Mouse (Mus musculus) embryonic facial prominence, embryonic 14.5 days (tissue): ENCODE measurements around the gene Pvalb. TPM values are rescaled to one million over a fixed set of nuclear protein-coding genes. Genes with fewer than 3 reads are reported as not detected.

Experiments used
- ATAC-seq: fragments of 200-750 bp; cut with Nextera tagmentation; 2 replicates; pipeline ENCODE4 v1.8.0; 2017; ENCODE audit warnings: low read depth, moderate number of reproducible peaks, moderate TSS enrichment
- DNase-seq: peaks from one replicate; pipeline ENCODE4 v3.0.0-alpha.2; 2015; ENCODE audit warnings: low spot score
- H3K27ac ChIP-seq: fragments of 300-500 bp; sonication (generic); replicated peaks from 2 replicates; pipeline ENCODE4 v1.5.1; 2014; ENCODE audit warnings: low read depth, mild to moderate bottlenecking, low read length, moderate library complexity
- H3K27me3 ChIP-seq: fragments of 300-500 bp; sonication (generic); replicated peaks from 2 replicates; pipeline ENCODE4 v1.6.1; 2014; ENCODE audit warnings: low read length; ENCODE audit not compliant: control insufficient read depth, insufficient read depth
- H3K36me3 ChIP-seq: fragments of 300-500 bp; sonication (generic); 2 replicates; pipeline ENCODE4 v1.6.1; 2014; ENCODE audit warnings: low read length, mixed read lengths; ENCODE audit not compliant: control insufficient read depth, insufficient read depth
- H3K4me1 ChIP-seq: fragments of 300-500 bp; sonication (generic); 2 replicates; pipeline ENCODE4 v1.6.1; 2014; ENCODE audit warnings: antibody characterized with exemption, low read length; ENCODE audit not compliant: control insufficient read depth, insufficient read depth
- H3K4me2 ChIP-seq: fragments of 300-500 bp; sonication (generic); 2 replicates; pipeline ENCODE4 v1.6.1; 2014; ENCODE audit warnings: low read depth, mild to moderate bottlenecking, low read length, moderate library complexity, mixed read lengths
- H3K4me3 ChIP-seq: fragments of 300-500 bp; sonication (generic); 2 replicates; pipeline ENCODE4 v1.5.1; 2014; ENCODE audit warnings: low read depth, mild to moderate bottlenecking, low read length
- H3K9ac ChIP-seq: fragments of 300-500 bp; sonication (generic); 2 replicates; pipeline ENCODE4 v1.6.1; 2014; ENCODE audit warnings: low read depth, mild to moderate bottlenecking, low read length, moderate library complexity, mixed read lengths
- H3K9me3 ChIP-seq: fragments of 300-500 bp; sonication (generic); 2 replicates; pipeline ENCODE4 v1.6.1; 2016; ENCODE audit warnings: low read length; ENCODE audit not compliant: control insufficient read depth
- WGBS: fragments of 180-500 bp; shearing (Covaris S2); extraction: QIAGEN DNeasy Blood & Tissue Kit; methylation state at CpG from one replicate; pipeline ENCODE4 v1.1.7; 2014; 5-methylcytosine and 5-hydroxymethylcytosine counted together
- polyA plus RNA-seq: library from polyadenylated mRNA; unstranded; fragments of >200 nt; fragmentation: Nextera tagmentation; extraction: Ambion mirVana; gene quantifications from 2 replicates; pipeline ENCODE4 v1.2.1, GENCODE M21; 2014

The Pvalb gene
- polyA plus RNA-seq, 1 experiment from 2014 or later = 3.4 TPM

DNA sequence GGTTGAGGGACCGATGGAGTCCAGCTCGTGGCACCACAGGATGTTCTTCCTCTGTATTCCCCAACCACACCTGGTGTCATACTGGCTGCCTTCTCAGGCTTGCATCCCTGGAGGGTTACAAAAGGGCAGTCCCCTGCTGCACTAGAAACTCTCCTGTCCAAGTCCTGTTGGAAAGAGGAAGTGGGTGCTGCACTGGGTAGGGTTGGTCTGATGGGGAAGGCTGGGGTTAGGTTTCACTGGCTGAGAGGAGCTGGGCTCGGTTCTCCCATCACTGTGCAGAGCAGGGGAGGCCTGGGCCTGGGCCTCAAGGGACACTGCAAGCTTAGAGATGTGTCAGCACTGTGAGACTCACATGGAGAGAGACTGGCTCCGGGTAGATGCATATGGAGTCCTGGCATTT, 4.0 kb upstream of the Pvalb start:
- Histone ChIP-seq H3K4me1 (no peaks in the 10 kb centered on the region), H3K27ac (no peak overlapping the region), H3K4me2 (no peak overlapping the region), H3K9me3 (0 out of 2 replicates have a peak, but pooled peaks cover 3% of the 10 kb centered on the region), H3K27me3 (peaks cover 5% of the 10 kb centered on the region), H3K9ac (no peak overlapping the region), H3K36me3 (no peaks in the 10 kb centered on the region), H3K4me3 (no peak overlapping the region)
- 75% methylated on average over 4 of the region's 4 CpGs for WGBS
- ATAC-seq = no peak
- DNase-seq = no peak

DNA sequence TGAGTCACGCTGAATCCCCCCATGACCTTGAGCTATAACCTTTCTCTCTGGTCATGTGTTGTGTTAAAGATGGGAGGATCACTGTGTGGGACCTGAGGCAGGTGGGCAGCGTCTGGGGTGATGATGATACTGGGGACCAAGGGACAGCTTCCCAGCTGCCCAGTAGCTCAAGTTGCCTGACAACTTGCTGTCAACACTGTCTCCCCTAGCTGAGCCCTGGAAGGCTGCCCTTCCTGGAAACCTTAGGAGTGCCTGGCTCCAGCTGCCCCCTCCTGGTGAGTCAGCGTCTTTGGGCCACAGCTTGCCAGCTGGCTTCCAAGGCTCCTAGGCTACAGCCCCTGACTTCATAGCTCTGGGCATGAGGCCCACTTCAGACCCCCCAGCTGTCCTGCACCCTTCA, 1.0 kb downstream of the Pvalb start:
- Histone ChIP-seq H3K9me3 (0 out of 2 replicates have a peak, but pooled peaks cover 3% of the 10 kb centered on the region), H3K27me3 (peaks cover 32% of the 10 kb centered on the region), H3K27ac (no peak overlapping the region), H3K4me3 (no peak overlapping the region), H3K4me2 (no peak overlapping the region), H3K4me1 (peaks cover 9% of the 10 kb centered on the region), H3K9ac (no peak overlapping the region), H3K36me3 (no peaks in the 10 kb centered on the region)
- peak; percentile 44; the same call in 1 of the 2 replicates for ATAC-seq
- 38% methylated on average over 3 of the region's 3 CpGs for WGBS
- DNase-seq = peak; percentile 61

DNA sequence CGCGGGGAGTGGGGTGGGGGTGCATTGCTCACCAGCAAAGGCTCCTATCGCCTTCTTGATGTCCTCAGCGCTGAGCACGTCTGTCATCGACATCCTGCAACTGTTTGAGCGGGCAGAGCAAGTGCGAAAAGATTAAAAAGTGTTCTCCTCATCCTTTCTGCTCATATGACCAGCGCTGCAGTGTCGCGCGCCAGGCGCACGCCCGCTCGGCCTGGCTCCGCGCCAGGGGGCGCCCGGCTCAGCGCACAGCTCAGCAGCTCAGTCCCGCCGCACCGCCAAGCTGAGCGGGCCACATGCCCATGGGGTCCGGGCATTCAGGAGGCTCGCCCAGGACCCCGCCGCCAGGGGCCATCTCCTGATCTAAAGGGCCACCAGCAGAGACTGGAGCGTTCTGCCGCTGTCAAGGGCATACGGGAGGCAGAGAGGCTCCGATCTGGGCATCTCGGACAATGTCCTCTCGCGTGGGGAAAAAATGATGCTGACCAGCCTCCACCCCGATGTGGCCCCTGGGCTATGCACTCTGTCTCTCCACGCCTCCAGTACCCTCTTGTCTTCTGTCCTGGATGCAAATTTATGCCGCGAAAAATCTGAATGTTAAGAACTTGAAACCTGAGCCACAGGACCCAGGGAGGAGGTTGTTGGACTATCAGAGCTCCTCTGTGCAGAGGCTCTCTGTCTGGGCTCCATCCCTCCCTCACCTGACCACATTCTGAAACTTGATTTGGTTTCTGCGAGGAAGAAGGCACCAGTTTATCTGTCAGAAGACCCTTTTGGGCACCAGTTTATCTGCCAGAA, 1.9 kb downstream of the Pvalb start:
- Histone ChIP-seq H3K4me3 (peak overlapping the region; percentile 30), H3K36me3 (no peaks in the 10 kb centered on the region), H3K9me3 (no peaks in the 10 kb centered on the region), H3K27ac (no peak overlapping the region), H3K9ac (peak overlapping the region; percentile 38), H3K27me3 (peaks cover 32% of the 10 kb centered on the region), H3K4me1 (peaks cover 9% of the 10 kb centered on the region), H3K4me2 (peak overlapping the region; percentile 58)
- DNase-seq = peak; percentile 57
- ATAC-seq = peak; percentile 85
- WGBS = under 1% methylated on average over 27 of the region's 41 CpGs

DNA sequence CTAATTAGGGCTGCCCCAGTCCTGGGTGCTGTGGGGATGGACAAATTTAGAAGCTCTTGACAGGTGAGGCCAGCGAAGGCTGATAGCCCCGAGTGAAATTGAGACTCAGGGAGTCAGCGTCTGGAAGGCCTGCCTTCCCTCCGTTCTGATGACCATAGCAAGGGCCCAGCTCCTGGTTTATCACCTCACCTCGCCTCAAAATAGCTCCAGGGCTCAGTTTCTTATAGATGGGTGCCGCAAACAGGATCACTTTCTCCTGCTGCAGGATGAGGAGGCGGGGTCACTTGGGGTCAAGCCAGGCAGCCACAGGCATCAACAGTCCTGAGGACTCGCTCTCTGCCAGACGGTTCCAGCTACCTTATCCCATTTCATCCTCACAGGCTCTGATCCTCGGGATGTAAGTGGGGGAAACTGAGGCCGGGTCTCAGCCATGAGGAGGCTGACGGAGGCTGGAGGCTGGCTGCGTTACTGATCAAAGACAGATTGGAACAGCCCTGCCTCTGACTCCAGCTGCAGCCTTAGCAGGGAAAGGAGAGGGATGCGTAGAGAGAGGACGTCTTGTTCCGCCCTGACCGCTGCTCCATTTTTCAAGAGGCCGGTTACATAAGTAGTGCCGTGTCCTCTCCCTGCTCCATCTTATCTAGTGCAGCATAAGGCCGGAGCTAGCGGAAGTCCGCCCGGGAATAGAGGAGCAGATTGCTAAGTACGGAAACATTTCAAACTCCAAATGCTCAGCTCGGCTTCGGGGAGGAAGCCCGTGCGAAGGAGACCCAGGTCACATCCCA, 10.9 kb downstream of the Pvalb start:
- Histone ChIP-seq H3K27ac (no peak overlapping the region), H3K36me3 (no peaks in the 10 kb centered on the region), H3K4me1 (no peaks in the 10 kb centered on the region), H3K9me3 (no peaks in the 10 kb centered on the region), H3K9ac (no peak overlapping the region), H3K4me3 (no peak overlapping the region), H3K4me2 (no peak overlapping the region), H3K27me3 (no peaks in the 10 kb centered on the region)
- DNase-seq = no peak
- ATAC-seq = no peak
- WGBS = 69% methylated on average over 26 of the region's 28 CpGs

DNA sequence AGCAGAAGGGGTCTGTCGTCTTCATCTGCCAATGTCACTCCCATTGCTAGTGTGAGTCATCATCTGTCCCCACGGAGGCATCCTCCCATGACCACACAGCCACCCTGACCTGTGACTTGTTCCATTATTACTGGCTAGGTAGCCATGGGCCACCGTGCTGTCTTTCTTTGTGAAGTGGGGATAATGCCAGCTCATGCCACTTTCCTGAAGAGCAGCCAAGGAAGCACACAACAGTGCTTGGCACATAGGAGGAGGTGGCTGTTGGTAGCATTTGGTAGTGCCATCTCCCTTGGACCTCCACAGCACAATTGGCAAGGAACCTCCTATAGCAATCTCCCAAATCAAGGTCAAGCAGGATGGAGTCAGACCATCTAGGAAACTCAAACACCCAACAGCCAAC, 11.9 kb downstream of the Pvalb start:
- DNase-seq = no peak
- H3K4me3 ChIP-seq = no peak overlapping the region
- no peak overlapping the region for H3K9ac ChIP-seq
- no peaks in the 10 kb centered on the region for H3K4me1 ChIP-seq
- H3K27ac ChIP-seq = no peak overlapping the region
- no peaks in the 10 kb centered on the region for H3K27me3 ChIP-seq
- H3K9me3 ChIP-seq = no peaks in the 10 kb centered on the region
- no peak for ATAC-seq
- no peak overlapping the region for H3K4me2 ChIP-seq
- 77% methylated on average over 3 of the region's 3 CpGs for WGBS
- no peaks in the 10 kb centered on the region for H3K36me3 ChIP-seq

DNA sequence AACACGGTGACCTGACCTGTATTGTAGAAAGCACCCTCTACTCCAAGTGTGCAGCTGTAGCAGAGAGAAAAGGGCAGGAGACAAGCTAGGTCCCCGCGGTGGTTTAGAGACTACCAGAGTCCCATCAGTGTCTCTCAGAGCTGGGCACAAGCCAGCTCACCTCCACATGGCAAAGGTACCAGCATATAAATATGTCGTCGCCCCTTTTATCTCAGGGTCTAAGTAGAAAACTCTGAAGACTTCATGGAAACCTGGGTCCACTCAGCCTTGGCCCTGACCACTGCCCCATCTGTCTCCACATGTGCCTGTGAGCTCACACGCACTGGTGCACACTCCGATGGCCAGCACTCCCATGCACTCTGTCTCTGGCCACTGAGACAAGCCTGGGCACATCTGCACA, 16.6 kb downstream of the Pvalb start:
- ATAC-seq (no peak), DNase-seq (no peak)
- Histone ChIP-seq H3K4me2 (no peak overlapping the region), H3K9ac (no peak overlapping the region), H3K4me1 (no peaks in the 10 kb centered on the region), H3K9me3 (no peaks in the 10 kb centered on the region), H3K4me3 (no peak overlapping the region), H3K27ac (no peak overlapping the region), H3K36me3 (no peaks in the 10 kb centered on the region), H3K27me3 (no peaks in the 10 kb centered on the region)
- WGBS = 90% methylated on average over 7 of the region's 7 CpGs

DNA sequence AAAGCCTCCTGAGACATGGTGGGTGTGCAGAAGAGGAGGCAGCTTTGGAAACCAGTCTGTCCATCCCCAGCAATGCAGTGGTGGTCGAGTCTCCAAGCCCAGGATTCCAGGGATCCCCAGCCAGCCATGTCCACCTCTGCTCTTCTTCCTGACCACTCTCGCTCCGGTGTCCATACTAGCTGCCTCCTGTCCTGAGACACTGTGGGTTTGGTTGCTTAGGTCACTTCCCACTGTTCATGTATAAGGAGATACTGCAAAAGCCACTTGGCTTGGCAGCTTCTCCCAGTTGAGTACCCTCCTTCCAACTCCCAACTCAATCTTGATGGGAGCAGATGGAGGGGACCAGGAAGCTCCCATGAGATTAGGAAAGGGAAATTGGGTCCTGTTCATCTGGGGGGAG, 17.7 kb downstream of the Pvalb start:
- H3K27me3 ChIP-seq = no peaks in the 10 kb centered on the region
- no peak overlapping the region for H3K4me2 ChIP-seq
- no peaks in the 10 kb centered on the region for H3K4me1 ChIP-seq
- ATAC-seq = no peak
- H3K27ac ChIP-seq = no peak overlapping the region
- H3K9me3 ChIP-seq = no peaks in the 10 kb centered on the region
- H3K9ac ChIP-seq = no peak overlapping the region
- DNase-seq = no peak
- no peak overlapping the region for H3K4me3 ChIP-seq
- 82% methylated on average over 3 of the region's 3 CpGs for WGBS
- no peaks in the 10 kb centered on the region for H3K36me3 ChIP-seq

DNA sequence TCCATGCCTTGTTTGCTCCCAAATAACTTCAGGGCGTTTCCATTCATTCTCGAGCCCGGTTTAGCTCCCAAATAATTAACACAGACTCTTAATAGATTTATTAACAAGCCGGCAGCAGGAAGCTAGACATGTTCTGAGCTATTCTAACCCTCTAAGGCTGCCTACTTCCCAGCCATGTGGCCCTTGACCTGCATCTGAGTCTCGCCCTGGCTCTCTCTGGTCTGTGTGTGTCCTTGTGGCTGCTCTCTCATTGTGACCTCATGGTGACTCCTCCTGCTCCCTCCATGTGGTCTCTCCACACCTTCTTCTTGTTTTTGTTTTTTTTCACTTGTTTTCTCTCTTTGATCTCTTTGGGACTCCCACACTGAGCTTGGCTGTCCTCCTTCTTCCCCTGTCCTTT, 19.3 kb downstream of the Pvalb start:
- H3K9me3 ChIP-seq = no peaks in the 10 kb centered on the region
- no peak overlapping the region for H3K4me3 ChIP-seq
- WGBS = 57% methylated on average over 5 of the region's 5 CpGs

More for the DNA sequence above, 19.3 kb downstream of the Pvalb start:
- no peak for ATAC-seq
- Histone ChIP-seq H3K27ac (no peak overlapping the region), H3K4me1 (0 out of 2 replicates have a peak, but pooled peaks cover 3% of the 10 kb centered on the region), H3K27me3 (0 out of 2 replicates have a peak, but pooled peaks cover 6% of the 10 kb centered on the region), H3K36me3 (no peaks in the 10 kb centered on the region), H3K4me2 (no peak overlapping the region), H3K9ac (no peak overlapping the region)
- DNase-seq = no peak
